Mouse (Mus musculus) hindbrain, embryonic 15.5 days (tissue): ENCODE measurements around the gene Bloc1s2. TPM values are rescaled to one million over a fixed set of nuclear protein-coding genes. Genes with fewer than 3 reads are reported as not detected.

Source experiments
- ATAC-seq: fragments of 200-750 bp; cut with Nextera tagmentation; 2 replicates; pipeline ENCODE4 v1.8.0; 2017; ENCODE audit warnings: low read depth, moderate number of reproducible peaks, moderate TSS enrichment; ENCODE audit not compliant: low FRiP score
- H3K27ac ChIP-seq: fragments of 300-500 bp; sonication (generic); replicated peaks from 2 replicates; pipeline ENCODE4 v1.5.1; 2015; ENCODE audit warnings: mild to moderate bottlenecking, inconsistent platforms
- H3K27me3 ChIP-seq: fragments of 300-500 bp; sonication (generic); 2 replicates; pipeline ENCODE4 v1.6.1; 2015; ENCODE audit warnings: control low read depth, inconsistent platforms
- H3K36me3 ChIP-seq: fragments of 300-500 bp; sonication (generic); 2 replicates; pipeline ENCODE4 v1.6.1; 2015; ENCODE audit warnings: control low read depth, inconsistent platforms
- H3K4me1 ChIP-seq: fragments of 300-500 bp; sonication (generic); replicated peaks from 2 replicates; pipeline ENCODE4 v1.6.1; 2015; ENCODE audit warnings: control low read depth, inconsistent platforms
- H3K4me2 ChIP-seq: fragments of 300-500 bp; sonication (generic); 2 replicates; pipeline ENCODE4 v1.6.1; 2015; ENCODE audit warnings: moderate library complexity, mild to moderate bottlenecking, inconsistent platforms
- H3K4me3 ChIP-seq: fragments of 300-500 bp; sonication (generic); 2 replicates; pipeline ENCODE4 v1.5.1; 2015; ENCODE audit warnings: mild to moderate bottlenecking, inconsistent platforms
- H3K9ac ChIP-seq: fragments of 300-500 bp; sonication (generic); 2 replicates; pipeline ENCODE4 v1.6.1; 2015; ENCODE audit warnings: inconsistent platforms
- H3K9me3 ChIP-seq: fragments of 300-500 bp; sonication (generic); 2 replicates; pipeline ENCODE4 v1.6.1; 2016; ENCODE audit warnings: control low read depth, inconsistent platforms
- WGBS: fragments of 180-500 bp; shearing (Covaris S2); methylation state at CpG from one replicate; pipeline ENCODE4 v1.1.7; 2015; 5-methylcytosine and 5-hydroxymethylcytosine counted together
- polyA plus RNA-seq: library from polyadenylated mRNA; unstranded; fragments of >200 nt; fragmentation: Nextera tagmentation; extraction: Ambion mirVana; gene quantifications from 2 replicates; pipeline ENCODE4 v1.2.1, GENCODE M21; 2015

Bloc1s2 gene
- polyA plus RNA-seq: 155 and 158 TPM in 2 replicates

DNA sequence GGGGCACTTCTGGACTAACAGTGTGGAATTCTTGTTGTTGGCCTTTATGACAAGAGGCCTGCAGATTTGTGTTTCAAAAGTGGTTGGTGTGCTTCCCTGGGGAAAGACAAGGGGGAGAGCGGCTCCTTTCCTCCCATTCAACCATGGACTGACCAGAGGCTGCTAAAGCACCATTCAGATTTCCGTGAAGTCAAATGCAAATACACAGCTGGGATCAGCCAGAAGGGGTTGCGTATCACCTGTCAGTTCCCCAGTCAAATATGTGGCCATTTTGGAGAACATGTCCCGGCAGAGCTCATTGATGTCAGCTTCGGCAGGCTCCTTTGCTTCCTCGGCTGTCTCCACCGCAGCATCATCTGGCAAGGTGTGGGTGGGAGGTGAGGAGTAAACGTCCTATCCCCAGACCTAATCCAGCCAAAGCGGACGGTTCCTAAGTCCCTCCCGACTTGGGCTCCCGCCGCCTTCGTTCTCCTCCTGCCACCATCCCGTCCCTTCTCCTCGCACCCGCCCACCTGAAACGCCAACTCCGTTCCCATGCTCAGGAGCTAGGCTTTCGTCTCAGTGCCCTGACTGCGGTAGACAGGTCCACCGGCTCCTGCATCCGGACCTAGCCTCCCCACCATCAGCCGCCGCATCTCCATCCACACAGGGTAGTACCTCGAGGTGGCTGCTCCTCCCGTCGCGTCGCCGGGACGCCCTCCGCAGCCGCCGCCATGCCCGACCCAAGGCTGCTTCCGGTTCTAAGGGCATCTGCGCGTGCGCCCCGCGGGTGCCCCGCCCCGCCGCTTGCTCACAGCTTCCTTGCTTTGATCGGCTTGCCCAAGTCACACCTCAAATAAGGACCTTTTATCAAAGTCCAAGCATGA is at the start of gene Bloc1s2:
Gene Bloc1s2 (minus strand): TSS at position 745 of the 866 bp plus-strand sequence.
- H3K4me3 ChIP-seq: peak within 1 kb of the TSS; percentile 60

DNA sequence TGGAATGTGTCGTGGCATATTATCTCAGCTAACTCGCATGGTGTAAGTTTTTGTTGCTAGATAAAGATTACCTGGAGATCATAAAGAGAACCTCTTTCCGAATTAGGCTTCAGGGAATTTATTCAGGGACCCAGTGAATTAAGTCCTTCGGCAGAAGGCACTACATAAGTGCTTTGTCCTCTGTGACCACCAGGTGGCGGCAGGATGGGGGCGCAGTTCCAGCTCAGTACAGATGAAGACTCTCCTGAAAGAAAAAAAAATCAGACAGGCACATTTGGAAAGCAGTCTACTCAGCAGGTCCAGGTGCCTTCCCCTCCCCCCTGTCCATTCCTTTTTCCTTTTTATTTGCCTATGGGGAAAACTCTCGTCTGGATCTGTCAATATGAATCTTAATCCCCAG is 48.9 kb upstream of the Bloc1s2 start:
- 0 out of 2 replicates have a peak, but pooled peaks have one; percentile 45 for ATAC-seq
- 6% methylated on average over 7 of the region's 7 CpGs for WGBS
- no peaks in the 10 kb centered on the region for H3K4me1 ChIP-seq
- H3K4me3 ChIP-seq: no peak overlapping the region
- H3K9ac ChIP-seq: no peak overlapping the region
- no peak overlapping the region for H3K4me2 ChIP-seq
- no peaks in the 10 kb centered on the region for H3K36me3 ChIP-seq
- H3K27ac ChIP-seq: no peak overlapping the region
- H3K9me3 ChIP-seq: no peaks in the 10 kb centered on the region
- no peaks in the 10 kb centered on the region for H3K27me3 ChIP-seq

More for the DNA sequence above, at the start of gene Bloc1s2:
- Histone ChIP-seq H3K9me3 (no peaks in the 10 kb centered on the region), H3K4me2 (peak within 1 kb of the TSS; percentile 75), H3K27ac (peak within 1 kb of the TSS; percentile 81), H3K9ac (peak within 1 kb of the TSS; percentile 62), H3K4me1 (peaks cover 22% of the 10 kb centered on the region), H3K36me3 (peaks cover 29% of the 10 kb centered on the region), H3K27me3 (peaks cover 4% of the 10 kb centered on the region; the same call in 1 of the 2 replicates)
- 2% methylated on average over 46 of the region's 46 CpGs for WGBS
- peak; percentile 89 for ATAC-seq

GRCm38 (mm10) chr19:44193906-44194305 is 47.7 kb upstream of the Bloc1s2 start:
- Histone ChIP-seq H3K27ac (no peak overlapping the region), H3K9me3 (no peaks in the 10 kb centered on the region), H3K4me3 (no peak overlapping the region), H3K36me3 (no peaks in the 10 kb centered on the region), H3K4me1 (no peaks in the 10 kb centered on the region), H3K9ac (no peak overlapping the region), H3K27me3 (no peaks in the 10 kb centered on the region), H3K4me2 (no peak overlapping the region)
- ATAC-seq: no peak
- 91% methylated on average over 7 of the region's 7 CpGs for WGBS

- Histone ChIP-seq H3K9ac (no peak within 1 kb of the TSS), H3K4me3 (no peak within 1 kb of the TSS), H3K9me3 (no peaks in the 10 kb centered on the region), H3K27me3 (no peaks in the 10 kb centered on the region), H3K36me3 (no peaks in the 10 kb centered on the region), H3K4me1 (no peaks in the 10 kb centered on the region), H3K4me2 (no peak within 1 kb of the TSS), H3K27ac (no peak within 1 kb of the TSS)
- 43% methylated on average over 3 of the region's 3 CpGs for WGBS
- no peak for ATAC-seq
These were observed 46.1 kb upstream of the Bloc1s2 start, which contains the start of gene Pkd2l1 for GRCm38 (mm10) chr19:44192342-44192741. Gene Pkd2l1 (minus strand): TSS chr19:44192442.

GRCm38 (mm10) chr19:44189056-44189455 is 42.8 kb upstream of the Bloc1s2 start:
- 84% methylated on average over 4 of the region's 4 CpGs for WGBS
- Histone ChIP-seq H3K9me3 (no peaks in the 10 kb centered on the region), H3K27me3 (no peaks in the 10 kb centered on the region), H3K36me3 (no peaks in the 10 kb centered on the region), H3K4me3 (no peak overlapping the region), H3K9ac (no peak overlapping the region), H3K27ac (no peak overlapping the region), H3K4me2 (no peak overlapping the region), H3K4me1 (no peaks in the 10 kb centered on the region)
- no peak for ATAC-seq

GRCm38 (mm10) chr19:44183968-44184367 is 37.7 kb upstream of the Bloc1s2 start:
- H3K9ac ChIP-seq: no peak overlapping the region
- 67% methylated on average over 3 of the region's 3 CpGs for WGBS
- no peak overlapping the region for H3K27ac ChIP-seq
- H3K27me3 ChIP-seq: no peaks in the 10 kb centered on the region
- no peaks in the 10 kb centered on the region for H3K9me3 ChIP-seq
- H3K4me1 ChIP-seq: no peaks in the 10 kb centered on the region
- no peak for ATAC-seq
- no peak overlapping the region for H3K4me3 ChIP-seq
- H3K36me3 ChIP-seq: no peaks in the 10 kb centered on the region
- no peak overlapping the region for H3K4me2 ChIP-seq

- no peak overlapping the region for H3K4me2 ChIP-seq
- H3K4me3 ChIP-seq: no peak overlapping the region
- no peak overlapping the region for H3K9ac ChIP-seq
- H3K27me3 ChIP-seq: no peaks in the 10 kb centered on the region
- no peaks in the 10 kb centered on the region for H3K36me3 ChIP-seq
- H3K27ac ChIP-seq: no peak overlapping the region
- 76% methylated on average over 1 of the region's 1 CpGs for WGBS
- H3K4me1 ChIP-seq: no peaks in the 10 kb centered on the region
- ATAC-seq: no peak
- no peaks in the 10 kb centered on the region for H3K9me3 ChIP-seq
These were observed 34.3 kb upstream of the Bloc1s2 start for GRCm38 (mm10) chr19:44180502-44180901.

- Histone ChIP-seq H3K27me3 (no peaks in the 10 kb centered on the region), H3K9me3 (no peaks in the 10 kb centered on the region), H3K36me3 (no peaks in the 10 kb centered on the region), H3K4me1 (no peaks in the 10 kb centered on the region), H3K4me2 (no peak overlapping the region), H3K4me3 (no peak overlapping the region), H3K27ac (no peak overlapping the region), H3K9ac (no peak overlapping the region)
- WGBS: 87% methylated on average over 3 of the region's 3 CpGs
- ATAC-seq: no peak
These were observed 30.5 kb upstream of the Bloc1s2 start for GRCm38 (mm10) chr19:44176741-44177140.

- 74% methylated on average over 8 of the region's 8 CpGs for WGBS
- Histone ChIP-seq H3K27me3 (no peaks in the 10 kb centered on the region), H3K9me3 (no peaks in the 10 kb centered on the region), H3K27ac (no peak overlapping the region), H3K36me3 (no peaks in the 10 kb centered on the region), H3K4me3 (no peak overlapping the region), H3K4me1 (no peaks in the 10 kb centered on the region), H3K4me2 (no peak overlapping the region), H3K9ac (no peak overlapping the region)
- no peak for ATAC-seq
These were observed 28.6 kb upstream of the Bloc1s2 start for GRCm38 (mm10) chr19:44174835-44175234.

GRCm38 (mm10) chr19:44161515-44161914 is 15.3 kb upstream of the Bloc1s2 start:
- H3K4me1 ChIP-seq: no peaks in the 10 kb centered on the region
- no peak overlapping the region for H3K9ac ChIP-seq
- no peaks in the 10 kb centered on the region for H3K9me3 ChIP-seq
- H3K36me3 ChIP-seq: no peaks in the 10 kb centered on the region
- H3K27ac ChIP-seq: no peak overlapping the region
- no peak overlapping the region for H3K4me3 ChIP-seq
- no peak for ATAC-seq
- H3K4me2 ChIP-seq: no peak overlapping the region
- WGBS: 14% methylated on average over 3 of the region's 3 CpGs
- H3K27me3 ChIP-seq: 0 out of 2 replicates have a peak, but pooled peaks cover 5% of the 10 kb centered on the region

DNA sequence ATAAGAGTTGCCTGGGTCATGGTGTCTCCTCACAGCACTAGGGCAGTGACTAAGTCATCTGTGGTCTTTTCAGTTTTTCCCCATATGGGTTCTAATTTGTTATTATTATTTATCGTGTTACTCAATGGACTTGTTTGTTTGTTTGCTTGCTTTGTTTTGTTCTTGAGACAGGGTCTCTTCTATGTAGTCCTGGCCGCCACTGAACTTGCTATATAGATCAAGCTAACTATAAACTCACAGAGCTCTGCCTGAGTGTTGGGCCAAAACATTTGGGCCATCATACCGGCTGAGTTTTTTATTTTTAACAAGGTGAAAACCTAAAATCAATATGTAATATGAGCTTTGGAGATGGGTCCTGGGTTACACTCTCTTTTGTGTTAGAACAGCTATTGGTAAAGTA is 13.1 kb upstream of the Bloc1s2 start:
- Histone ChIP-seq H3K27ac (no peak overlapping the region), H3K9me3 (no peaks in the 10 kb centered on the region), H3K4me3 (no peak overlapping the region), H3K9ac (no peak overlapping the region), H3K4me2 (no peak overlapping the region), H3K27me3 (peaks cover 13% of the 10 kb centered on the region; the same call in 1 of the 2 replicates), H3K4me1 (no peaks in the 10 kb centered on the region), H3K36me3 (no peaks in the 10 kb centered on the region)
- WGBS: 88% methylated on average over 3 of the region's 3 CpGs
- no peak for ATAC-seq

- Histone ChIP-seq H3K9ac (no peak overlapping the region), H3K27ac (no peak overlapping the region), H3K27me3 (peaks cover 13% of the 10 kb centered on the region; the same call in 1 of the 2 replicates), H3K4me1 (no peaks in the 10 kb centered on the region), H3K9me3 (no peaks in the 10 kb centered on the region), H3K4me2 (no peak overlapping the region), H3K36me3 (no peaks in the 10 kb centered on the region), H3K4me3 (no peak overlapping the region)
- ATAC-seq: no peak
- 96% methylated on average over 10 of the region's 10 CpGs for WGBS
These were observed 10.8 kb upstream of the Bloc1s2 start for GRCm38 (mm10) chr19:44157005-44157404.
